Mouse (Mus musculus) brain, embryonic 14.5 days (tissue): ENCODE data around the gene Ccdc187.

Source experiments
- CTCF ChIP-seq: fragments of 200-500 bp; IDR thresholded peaks from 2 replicates; pipeline ENCODE4 v1.5.1; 2012; ENCODE audit warnings: inconsistent platforms, mild to moderate bottlenecking, moderate library complexity, borderline replicate concordance; ENCODE audit not compliant: insufficient read depth, insufficient read length; ENCODE audit errors: extremely low read depth
- POLR2A ChIP-seq: fragments of 200-500 bp; IDR thresholded peaks from 2 replicates; pipeline ENCODE4 v1.6.1; 2012; ENCODE audit warnings: mild to moderate bottlenecking, inconsistent platforms, borderline replicate concordance; ENCODE audit not compliant: poor library complexity, insufficient read depth, insufficient read length, severe bottlenecking; ENCODE audit errors: extremely low read depth

- TF ChIP-seq POLR2A (no peak), CTCF (peak; percentile 92)
These were observed 31.2 kb upstream of the Ccdc187 start for GRCm38 (mm10) chr2:26325386-26326181.
